Mouse (Mus musculus): ENCODE data around the gene Cryge.

Cryge gene

GRCm38 (mm10) chr1:65010153-65010552 is 40.8 kb downstream of the Cryge start:
- peak; percentile 63 for DNase-seq

- DNase-seq = no peak
Measured at GRCm38 (mm10) chr1:65005575-65005974, 45.4 kb downstream of the Cryge start.

- DNase-seq = no peak
Measured at GRCm38 (mm10) chr1:65004526-65004925, 46.4 kb downstream of the Cryge start.
